Mouse (Mus musculus) neural tube, embryonic 10.5 days (tissue): ENCODE data around the gene Mief2.

Experiments
- DNase-seq: peaks from one replicate; pipeline ENCODE4 v3.0.0-alpha.2; 2017; ENCODE audit warnings: low spot score; ENCODE audit errors: extremely low spot score

The Mief2 gene

DNA sequence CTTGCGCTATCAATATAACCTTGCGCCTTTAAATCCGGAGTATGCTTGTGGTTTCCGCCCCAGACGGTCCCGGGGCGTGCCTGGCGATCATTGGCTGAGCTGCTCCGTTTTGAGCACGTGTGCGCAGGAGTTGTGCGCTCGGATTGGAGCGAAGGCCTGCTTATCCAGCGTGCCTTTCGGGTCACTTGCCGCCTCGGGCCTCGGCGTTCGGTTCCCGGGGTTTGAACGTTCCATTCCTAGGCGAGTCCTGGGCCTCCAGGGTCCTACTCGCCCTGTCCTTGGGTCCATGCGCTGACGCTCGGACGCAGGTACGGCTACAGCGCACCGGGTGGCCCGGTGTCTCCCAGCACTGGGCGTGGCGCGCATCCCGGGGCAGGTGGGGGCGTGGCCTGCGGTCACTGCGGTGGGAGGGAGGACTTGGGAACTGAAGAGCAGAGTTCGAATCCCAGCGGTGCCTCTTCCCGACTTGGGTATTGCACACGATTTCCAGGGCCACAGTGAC, at the start of gene Mief2:
Gene Mief2 (plus strand): TSS at position 139 of the 502 bp plus-strand sequence.
- peak; percentile 90 for DNase-seq

DNA sequence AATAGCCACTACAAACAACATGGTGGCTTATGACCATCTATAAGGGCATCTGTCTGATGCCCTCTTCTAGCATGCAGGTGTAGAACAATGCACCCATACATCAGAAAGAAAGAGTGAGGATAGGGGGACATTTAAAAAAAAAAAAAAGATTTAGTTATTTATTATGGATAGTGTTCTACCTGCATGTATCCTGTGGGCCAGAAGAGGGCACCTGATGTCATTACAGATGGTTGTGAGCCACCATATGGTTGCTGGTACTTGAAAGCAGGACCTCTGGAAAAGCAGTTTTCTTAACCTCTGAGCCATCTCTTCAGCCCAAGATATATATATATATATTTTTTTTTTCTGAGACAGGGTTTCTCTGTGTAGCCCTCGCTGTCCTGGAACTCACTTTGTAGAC, 32.0 kb upstream of the Mief2 start:
- no peak for DNase-seq

DNA sequence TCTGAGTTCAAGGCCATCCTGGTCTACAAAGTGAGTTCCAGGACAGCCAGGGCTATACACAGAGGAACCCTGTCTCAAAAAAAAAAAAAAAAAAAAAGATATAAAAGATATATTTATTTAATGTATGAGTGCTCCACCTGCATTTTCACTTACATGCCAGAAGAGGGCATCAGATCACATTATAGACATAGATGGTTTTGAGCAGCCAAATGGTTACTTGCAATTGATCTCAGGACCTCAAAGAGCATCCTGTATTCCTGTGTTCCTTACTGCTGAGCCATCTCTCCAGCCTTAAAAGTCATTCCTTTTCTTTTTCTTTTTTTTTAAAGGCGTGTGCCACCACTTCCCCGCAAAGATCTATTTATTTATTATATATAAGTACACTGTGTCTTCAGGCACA, 30.6 kb upstream of the Mief2 start:
- no peak for DNase-seq

GRCm38 (mm10) chr11:60698806-60699523, 29.2 kb upstream of the Mief2 start:
- peak; percentile 83 for DNase-seq

DNA sequence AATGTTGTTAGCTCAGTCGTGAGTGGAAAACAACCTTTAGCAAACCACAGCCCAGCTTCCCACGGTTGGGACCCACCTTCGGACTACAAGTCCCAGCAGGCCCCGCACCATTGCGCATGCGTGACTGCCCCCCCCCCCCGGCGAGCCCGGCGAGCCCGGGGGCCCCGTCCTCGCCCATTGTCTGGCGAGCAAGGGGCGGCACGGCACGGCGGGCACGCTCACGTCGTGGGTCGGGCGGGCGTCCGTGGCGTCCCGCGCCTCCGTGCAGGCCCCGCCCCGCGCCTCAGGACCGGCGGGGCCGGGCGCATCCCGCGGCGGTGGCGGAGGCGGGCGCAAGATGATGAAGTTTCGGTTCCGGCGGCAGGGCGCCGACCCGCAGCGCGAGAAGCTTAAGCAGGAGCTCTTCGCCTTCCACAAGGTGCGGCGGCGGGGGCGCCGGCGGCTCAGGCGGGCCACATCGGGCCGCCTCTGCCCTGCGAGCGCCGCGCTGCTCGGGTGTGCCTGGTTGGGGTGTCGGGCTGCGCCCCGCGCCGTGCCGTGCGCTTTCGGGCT, 28.6 kb upstream of the Mief2 start, which contains the start of gene Llgl1:
Gene Llgl1 (plus strand): TSS at position 200 of the 552 bp plus-strand sequence.
- peak; percentile 99 for DNase-seq

DNA sequence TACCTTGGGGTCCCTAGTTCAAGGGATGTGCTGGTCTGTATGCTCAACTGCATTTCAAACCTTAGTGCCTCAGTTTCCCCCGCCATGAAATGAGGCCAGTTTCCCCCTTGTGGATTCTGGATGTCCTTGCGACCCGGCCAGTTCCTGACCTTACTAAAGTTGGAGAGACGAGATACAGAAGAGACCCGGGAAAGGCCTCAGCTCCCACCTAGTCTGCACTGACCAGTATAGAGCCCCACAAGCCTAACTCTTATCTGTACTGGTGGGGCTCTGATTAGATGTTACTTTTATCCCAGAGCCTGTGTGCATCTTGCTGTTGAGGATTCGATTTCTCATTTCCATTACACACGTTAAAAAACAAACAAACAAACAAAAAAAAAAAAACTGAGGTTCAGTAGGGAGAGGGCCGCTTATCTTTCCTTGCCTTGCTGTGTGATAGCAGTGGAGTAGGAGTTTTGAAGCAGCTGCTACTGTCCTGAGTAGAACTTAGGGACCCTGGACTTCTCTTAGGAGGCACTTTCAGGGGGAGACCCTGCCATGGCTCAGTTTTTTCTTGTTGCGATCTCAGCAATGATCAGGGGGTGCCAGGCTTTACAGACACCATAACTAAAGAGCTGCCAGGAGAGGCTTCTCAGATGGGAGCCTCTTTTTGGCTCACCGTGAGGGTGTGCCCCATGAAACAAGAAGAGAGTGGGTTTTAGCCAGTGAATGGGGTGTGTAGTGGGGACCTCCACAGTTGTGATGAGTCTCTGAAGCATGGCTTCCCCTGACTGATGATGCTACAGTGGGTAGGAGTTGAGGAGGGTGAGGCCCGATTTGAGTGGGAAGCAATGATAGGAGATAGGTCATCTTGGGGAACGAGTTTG, 27.6 kb upstream of the Mief2 start:
- peak; percentile 13 for DNase-seq

DNA sequence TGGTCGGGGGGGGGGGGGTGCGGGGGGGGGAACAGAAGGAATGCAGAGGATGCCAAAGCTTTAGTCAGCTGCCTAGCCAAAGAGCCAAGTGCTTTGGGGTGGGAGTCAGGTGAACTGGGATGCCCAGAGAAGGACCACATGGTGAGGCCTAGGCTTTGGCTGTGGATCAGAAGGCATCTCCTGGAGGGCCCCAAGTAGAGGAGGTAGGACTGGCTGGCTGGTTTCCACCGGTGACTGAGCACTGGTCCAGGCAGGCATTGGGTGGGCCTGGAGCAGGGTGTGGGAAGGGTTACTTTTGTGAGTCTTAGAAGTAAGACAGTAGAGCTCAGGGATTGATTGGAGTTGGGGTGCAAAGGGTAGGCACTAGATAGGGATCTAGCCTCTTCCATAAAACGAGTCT, 26.6 kb upstream of the Mief2 start:
- DNase-seq, result no peak

DNA sequence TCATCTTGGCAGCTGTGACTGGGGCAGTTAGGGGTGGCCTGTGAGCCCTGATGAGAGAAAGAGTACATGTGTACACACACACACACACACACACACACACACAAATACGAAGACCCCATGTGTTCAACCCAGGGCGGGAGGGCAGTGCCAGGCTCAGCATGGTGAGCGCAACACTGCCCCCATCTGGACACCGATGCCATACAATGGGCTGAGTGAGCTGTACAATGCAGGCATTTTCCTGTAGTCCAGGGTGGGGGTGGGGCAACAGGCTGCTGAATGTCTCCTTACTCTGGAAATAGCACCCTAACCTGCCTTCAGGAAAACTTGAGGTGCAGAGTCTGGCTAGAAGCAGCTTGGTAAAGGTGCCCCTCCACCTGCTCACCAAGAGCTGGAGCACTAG, 25.1 kb upstream of the Mief2 start:
- peak; percentile 65 for DNase-seq

DNA sequence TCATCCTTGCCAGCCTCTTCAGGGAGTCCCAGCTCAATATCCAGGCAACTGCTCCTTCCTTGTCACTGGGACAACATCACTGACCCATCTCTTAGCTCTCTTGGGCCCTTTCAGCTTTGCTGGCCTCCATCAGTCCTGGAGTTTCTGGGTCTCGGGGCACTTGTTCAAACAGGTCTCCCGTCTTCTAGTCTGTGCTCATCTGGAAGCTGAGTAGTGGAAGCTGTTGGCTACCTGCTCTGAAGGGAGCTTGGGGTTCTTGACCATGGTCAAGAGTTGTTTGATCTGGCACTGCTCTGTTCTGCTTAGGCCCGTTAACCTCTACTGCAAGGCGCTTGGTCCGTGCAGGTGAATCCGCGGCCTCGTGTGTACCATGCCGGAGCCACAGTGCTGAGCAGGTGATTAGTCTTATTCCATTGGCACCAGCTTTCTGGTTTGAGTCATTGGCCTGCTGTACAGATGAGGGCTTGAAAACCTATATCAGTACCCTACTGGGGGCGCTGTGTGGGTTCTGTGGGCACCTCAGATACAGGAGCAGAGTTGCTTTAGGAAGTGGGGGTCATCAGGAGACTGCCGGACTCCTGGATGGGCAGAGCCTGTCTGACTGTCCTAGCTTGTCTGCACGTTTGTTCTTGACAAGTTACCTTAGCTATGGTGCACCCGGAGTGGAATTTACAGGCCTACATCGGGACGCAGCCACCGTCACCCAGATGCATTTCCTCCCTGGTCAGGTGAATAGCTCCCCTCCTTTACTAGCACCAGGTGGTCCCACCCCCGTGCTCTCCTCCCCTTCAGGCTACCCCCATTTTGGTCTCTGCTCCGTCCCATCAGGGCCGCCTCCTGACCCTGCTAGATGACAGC, 23.9 kb upstream of the Mief2 start:
- DNase-seq, result no peak

- DNase-seq, result no peak
These were observed 22.9 kb upstream of the Mief2 start for GRCm38 (mm10) chr11:60705255-60705654.

- DNase-seq, result no peak
These were observed 22.1 kb upstream of the Mief2 start for GRCm38 (mm10) chr11:60706076-60706475.

DNA sequence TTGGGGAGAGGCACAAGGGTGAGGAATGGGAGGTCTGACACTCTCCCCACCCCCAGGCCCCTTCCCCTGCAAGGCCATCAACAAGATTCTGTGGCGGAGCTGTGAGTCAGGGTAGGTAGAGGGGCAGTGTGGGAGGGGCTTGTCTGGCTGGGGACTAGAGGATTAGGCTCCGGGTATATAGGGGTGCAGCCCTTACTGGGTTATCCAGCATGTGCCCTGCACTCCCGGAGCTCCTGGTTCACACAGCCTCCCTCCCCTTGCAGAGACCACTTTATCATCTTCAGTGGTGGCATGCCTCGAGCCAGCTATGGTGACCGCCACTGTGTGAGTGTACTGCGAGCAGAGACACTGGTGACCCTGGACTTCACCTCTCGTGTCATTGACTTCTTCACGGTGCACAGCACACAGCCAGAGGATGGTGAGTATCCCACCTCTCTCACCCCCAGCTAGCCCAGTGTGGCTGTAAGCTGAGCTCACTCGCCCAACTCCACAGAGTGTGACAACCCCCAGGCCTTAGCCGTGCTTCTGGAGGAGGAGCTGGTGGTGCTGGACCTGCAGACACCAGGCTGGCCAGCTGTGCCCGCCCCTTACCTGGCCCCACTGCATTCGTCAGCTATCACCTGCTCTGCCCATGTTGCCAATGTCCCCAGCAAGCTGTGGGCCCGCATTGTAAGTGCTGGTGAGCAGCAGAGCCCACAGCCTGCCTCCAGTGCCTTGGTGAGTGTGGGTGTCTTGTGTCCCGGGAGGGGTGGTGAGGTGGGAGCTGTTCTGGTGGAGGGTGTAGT, 21.3 kb upstream of the Mief2 start:
- no peak for DNase-seq

DNA sequence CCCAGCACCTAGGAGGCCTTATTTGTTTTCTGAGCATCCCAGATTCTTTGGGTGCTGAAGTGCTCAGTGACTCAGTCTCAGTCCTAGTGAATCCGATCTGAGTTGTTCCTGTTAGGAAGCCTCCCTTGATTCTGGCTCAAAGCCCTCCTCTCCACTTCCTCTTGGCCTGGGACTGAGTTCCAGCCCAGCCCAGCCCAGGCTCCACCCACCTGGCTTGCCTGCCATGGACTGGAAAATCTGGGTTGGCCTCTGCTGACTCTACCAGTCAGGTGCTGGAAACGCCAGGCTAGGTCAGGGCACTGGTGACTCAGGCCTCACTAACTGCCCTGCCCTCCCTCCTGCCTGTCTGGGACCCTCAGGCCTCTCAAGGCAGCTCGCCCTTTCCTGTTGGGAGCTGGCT, 20.5 kb upstream of the Mief2 start:
- DNase-seq, result no peak

GRCm38 (mm10) chr11:60708631-60709030, 19.6 kb upstream of the Mief2 start:
- DNase-seq, result no peak

DNA sequence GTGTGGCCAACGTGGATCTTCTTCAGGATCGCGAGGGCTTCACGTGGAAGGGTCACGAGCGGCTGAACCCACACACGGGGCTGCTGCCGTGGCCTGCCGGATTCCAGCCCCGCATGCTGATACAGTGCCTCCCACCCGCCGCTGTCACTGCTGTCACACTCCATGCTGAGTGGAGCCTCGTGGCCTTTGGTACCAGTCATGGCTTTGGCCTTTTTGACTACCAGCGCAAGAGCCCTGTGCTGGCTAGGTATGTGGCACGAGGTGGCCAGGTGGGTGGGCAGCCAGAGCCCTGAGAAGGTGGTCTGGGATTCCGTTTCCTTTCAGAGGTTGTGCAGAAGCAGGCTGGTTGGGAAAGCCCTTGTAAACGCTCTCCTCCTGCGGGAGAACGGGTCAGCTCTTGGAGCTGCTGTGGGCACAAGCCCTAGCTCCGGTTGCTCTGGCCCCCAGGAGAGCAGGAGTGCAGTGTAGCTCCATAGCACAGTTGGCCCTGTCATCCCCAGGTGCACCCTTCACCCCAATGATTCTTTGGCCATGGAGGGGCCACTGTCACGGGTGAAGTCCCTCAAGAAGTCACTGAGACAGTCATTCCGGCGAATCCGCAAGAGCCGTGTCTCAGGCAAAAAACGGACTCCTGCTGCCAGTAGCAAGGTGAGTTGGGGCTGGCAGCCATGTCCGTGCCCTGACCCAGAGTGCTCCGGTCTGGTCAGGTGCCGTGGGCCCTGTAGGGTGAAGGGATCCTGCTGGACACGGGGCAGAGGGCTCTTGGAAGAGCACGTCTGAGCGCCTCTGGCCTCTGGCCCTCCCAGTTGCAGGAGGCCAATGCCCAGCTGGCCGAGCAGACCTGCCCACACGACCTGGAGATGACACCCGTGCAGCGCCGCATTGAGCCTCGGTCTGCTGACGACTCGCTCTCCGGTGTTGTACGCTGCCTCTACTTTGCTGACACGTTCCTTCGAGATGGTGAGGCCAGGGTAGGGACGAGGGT, 18.4 kb upstream of the Mief2 start:
- no peak for DNase-seq

- DNase-seq, result no peak
These were observed 17.0 kb upstream of the Mief2 start for GRCm38 (mm10) chr11:60711218-60711617.

DNA sequence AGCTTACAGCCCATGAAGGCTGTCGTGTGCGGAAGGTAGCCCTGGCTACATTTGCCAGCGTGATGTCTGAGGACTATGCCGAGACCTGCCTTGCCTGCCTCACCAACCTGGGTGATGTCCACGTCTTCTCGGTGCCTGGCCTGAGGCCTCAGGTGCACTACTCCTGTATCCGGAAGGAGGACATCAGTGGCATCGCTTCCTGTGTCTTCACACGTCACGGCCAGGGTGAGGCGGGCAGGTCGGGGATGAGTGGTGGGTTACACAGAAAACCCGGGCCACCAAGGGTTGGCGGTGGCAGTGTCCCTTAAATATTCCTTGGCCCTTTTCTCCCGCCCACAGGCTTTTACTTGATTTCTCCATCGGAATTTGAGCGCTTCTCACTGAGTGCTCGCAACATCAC, 16.2 kb upstream of the Mief2 start:
- DNase-seq, result no peak

GRCm38 (mm10) chr11:60712639-60713255, 15.5 kb upstream of the Mief2 start:
- DNase-seq, result no peak

DNA sequence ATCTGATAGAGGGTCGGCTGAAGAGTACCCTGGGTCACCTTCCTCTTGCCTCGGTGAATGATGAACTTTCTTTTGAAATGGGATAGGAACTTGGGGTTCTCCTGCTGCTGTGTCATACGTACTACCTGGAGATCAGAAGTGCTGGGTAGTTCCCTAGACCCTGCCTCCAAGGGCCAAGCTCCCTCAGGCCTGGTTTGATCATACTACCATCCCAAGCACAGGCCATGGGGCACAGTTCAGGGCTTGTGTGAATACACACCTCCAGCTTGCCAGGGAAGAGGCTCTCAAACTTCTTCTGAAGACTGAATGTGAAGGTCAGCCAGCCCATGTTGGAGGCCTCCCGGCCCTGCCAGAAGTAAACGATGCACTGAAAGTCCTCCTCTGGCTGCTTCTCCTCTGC, 12.4 kb upstream of the Mief2 start:
- DNase-seq, result no peak
